Mouse (Mus musculus) kidney, embryonic 14.5 days (tissue): ENCODE data around the gene Olfr746. TPM values are rescaled to one million over a fixed set of nuclear protein-coding genes. Genes with fewer than 3 reads are reported as not detected.

Experiments used
- ATAC-seq: fragments of 200-750 bp; cut with Nextera tagmentation; 2 replicates; pipeline ENCODE4 v1.8.0; 2017; ENCODE audit warnings: moderate number of reproducible peaks, mild to moderate bottlenecking, moderate TSS enrichment, moderate library complexity; ENCODE audit not compliant: low FRiP score, low TSS enrichment
- H3K27ac ChIP-seq: fragments of 300-500 bp; sonication (generic); 2 replicates; pipeline ENCODE4 v1.5.1; 2014; ENCODE audit warnings: low read depth, mild to moderate bottlenecking, low read length, moderate library complexity, mixed read lengths
- H3K27me3 ChIP-seq: fragments of 300-500 bp; sonication (generic); 2 replicates; pipeline ENCODE4 v1.6.1; 2014; ENCODE audit warnings: mild to moderate bottlenecking, low read length; ENCODE audit not compliant: control insufficient read depth, insufficient read depth
- H3K36me3 ChIP-seq: fragments of 300-500 bp; sonication (generic); 2 replicates; pipeline ENCODE4 v1.6.1; 2014; ENCODE audit warnings: low read length, mixed read lengths; ENCODE audit not compliant: control insufficient read depth, insufficient read depth
- H3K4me1 ChIP-seq: fragments of 300-500 bp; sonication (generic); 2 replicates; pipeline ENCODE4 v1.6.1; 2014; ENCODE audit warnings: low read length, mixed read lengths; ENCODE audit not compliant: control insufficient read depth, insufficient read depth
- H3K4me2 ChIP-seq: fragments of 300-500 bp; sonication (generic); replicated peaks from 2 replicates; pipeline ENCODE4 v1.6.1; 2014; ENCODE audit warnings: low read depth, mild to moderate bottlenecking, low read length
- H3K4me3 ChIP-seq: fragments of 300-500 bp; sonication (generic); 2 replicates; pipeline ENCODE4 v1.5.1; 2014; ENCODE audit warnings: mild to moderate bottlenecking, low read length
- H3K9ac ChIP-seq: fragments of 300-500 bp; sonication (generic); 2 replicates; pipeline ENCODE4 v1.6.1; 2014; ENCODE audit warnings: low read depth, mild to moderate bottlenecking, low read length, moderate library complexity
- H3K9me3 ChIP-seq: fragments of 300-500 bp; sonication (generic); 2 replicates; pipeline ENCODE4 v1.6.1; 2016; ENCODE audit warnings: low read length; ENCODE audit not compliant: control insufficient read depth
- WGBS: fragments of 180-500 bp; shearing (Covaris S2); extraction: QIAGEN DNeasy Blood & Tissue Kit; methylation state at CpG from one replicate; pipeline ENCODE4 v1.1.7; 2014; 5-methylcytosine and 5-hydroxymethylcytosine counted together
- polyA plus RNA-seq: library from polyadenylated mRNA; unstranded; fragments of >200 nt; fragmentation: Nextera tagmentation; extraction: Ambion mirVana; gene quantifications from 2 replicates; pipeline ENCODE4 v1.2.1, GENCODE M21; 2014

Gene Olfr746
- not detected in 2 replicates for polyA plus RNA-seq

- ATAC-seq = no peak
- Histone ChIP-seq H3K9me3 (no peaks in the 10 kb centered on the region), H3K27me3 (no peaks in the 10 kb centered on the region), H3K27ac (no peak within 1 kb of the TSS), H3K4me1 (no peaks in the 10 kb centered on the region), H3K9ac (no peak within 1 kb of the TSS), H3K4me2 (no peak within 1 kb of the TSS), H3K4me3 (no peak within 1 kb of the TSS), H3K36me3 (no peaks in the 10 kb centered on the region)
Measured at GRCm38 (mm10) chr14:50646783-50647182, at the start of gene Olfr746. Gene Olfr746, plus strand, starts transcription at chr14:50647083.

- Histone ChIP-seq H3K36me3 (no peaks in the 10 kb centered on the region), H3K9ac (no peak within 1 kb of the TSS), H3K4me1 (no peaks in the 10 kb centered on the region), H3K9me3 (no peaks in the 10 kb centered on the region), H3K27me3 (no peaks in the 10 kb centered on the region), H3K4me3 (no peak within 1 kb of the TSS), H3K27ac (no peak within 1 kb of the TSS), H3K4me2 (no peak within 1 kb of the TSS)
- 92% methylated on average over 2 of the region's 2 CpGs for WGBS
- no peak for ATAC-seq
Measured at GRCm38 (mm10) chr14:50614579-50614978, 32.3 kb upstream of the Olfr746 start, which contains the start of gene Olfr744. Gene Olfr744, plus strand, starts transcription at chr14:50614879.

GRCm38 (mm10) chr14:50639088-50639487 is 7.8 kb upstream of the Olfr746 start, which contains the start of gene Olfr745:
Gene Olfr745, plus strand, starts transcription at chr14:50639388.
- no peaks in the 10 kb centered on the region for H3K4me1 ChIP-seq
- no peaks in the 10 kb centered on the region for H3K36me3 ChIP-seq
- no peaks in the 10 kb centered on the region for H3K9me3 ChIP-seq
- 83% methylated on average over 2 of the region's 2 CpGs for WGBS
- H3K27ac ChIP-seq = no peak within 1 kb of the TSS
- H3K27me3 ChIP-seq = no peaks in the 10 kb centered on the region
- no peak within 1 kb of the TSS for H3K4me2 ChIP-seq
- ATAC-seq = no peak
- no peak within 1 kb of the TSS for H3K9ac ChIP-seq
- H3K4me3 ChIP-seq = no peak within 1 kb of the TSS

- WGBS = 89% methylated on average over 3 of the region's 3 CpGs
- H3K9ac ChIP-seq = no peak within 1 kb of the TSS
- no peak within 1 kb of the TSS for H3K4me2 ChIP-seq
- no peak within 1 kb of the TSS for H3K4me3 ChIP-seq
- H3K36me3 ChIP-seq = no peaks in the 10 kb centered on the region
- no peaks in the 10 kb centered on the region for H3K4me1 ChIP-seq
- H3K9me3 ChIP-seq = no peaks in the 10 kb centered on the region
- ATAC-seq = no peak
- H3K27ac ChIP-seq = no peak within 1 kb of the TSS
- no peaks in the 10 kb centered on the region for H3K27me3 ChIP-seq
Measured at GRCm38 (mm10) chr14:50693106-50693505, 46.2 kb downstream of the Olfr746 start, which contains the start of gene Olfr747. Gene Olfr747, minus strand, starts transcription at chr14:50693206.

Other genes starting within 250 kb of the Olfr746 start
- not detected in 2 replicates for gene Olfr738, start 239.5 kb upstream of the Olfr746 start, polyA plus RNA-seq
- gene Olfr739, start 228.5 kb upstream of the Olfr746 start, polyA plus RNA-seq = not detected in 2 replicates
- gene Olfr740, start 201.5 kb upstream of the Olfr746 start, polyA plus RNA-seq = not detected in 2 replicates
- not detected in 2 replicates for gene Olfr741, start 174.3 kb upstream of the Olfr746 start, polyA plus RNA-seq
- gene Olfr742, start 143.5 kb upstream of the Olfr746 start, polyA plus RNA-seq = not detected in 2 replicates
- not detected in 2 replicates for gene Olfr743, start 125.2 kb upstream of the Olfr746 start, polyA plus RNA-seq
- not detected in 2 replicates for gene Olfr744, start 32.2 kb upstream of the Olfr746 start, polyA plus RNA-seq
- gene Olfr745, start 7.7 kb upstream of the Olfr746 start, polyA plus RNA-seq = not detected in 2 replicates
- not detected in 2 replicates for gene Olfr747, start 46.1 kb downstream of the Olfr746 start, polyA plus RNA-seq
- gene Olfr748, start 60.3 kb downstream of the Olfr746 start, polyA plus RNA-seq = not detected in 2 replicates
- gene Olfr749, start 98.0 kb downstream of the Olfr746 start, polyA plus RNA-seq = not detected in 2 replicates
- gene Ttc5, start 138.4 kb downstream of the Olfr746 start, polyA plus RNA-seq = 83.3 and 86.6 TPM in 2 replicates
- not detected in 2 replicates for gene Ccnb1ip1, start 160.6 kb downstream of the Olfr746 start, polyA plus RNA-seq
- 75.8 and 75.9 TPM in 2 replicates for gene Parp2, start 160.8 kb downstream of the Olfr746 start, polyA plus RNA-seq
- gene Tep1, start 223.5 kb downstream of the Olfr746 start, polyA plus RNA-seq = 10.3 and 10.6 TPM in 2 replicates